Mouse (Mus musculus) CD4-positive naive resting alpha-beta T cell, adult 76 days (primary cell): ENCODE results near the gene Lamb2. TPM values are rescaled to one million over a fixed set of nuclear protein-coding genes. Genes with fewer than 3 reads are reported as not detected.

Experiments used
- total RNA-seq: library from RNA; stranded (reverse); gene quantifications from one replicate; pipeline ENCODE4 v1.2.4, GENCODE M21; 2023

The Lamb2 gene
- total RNA-seq: 0.59 TPM

DNA sequence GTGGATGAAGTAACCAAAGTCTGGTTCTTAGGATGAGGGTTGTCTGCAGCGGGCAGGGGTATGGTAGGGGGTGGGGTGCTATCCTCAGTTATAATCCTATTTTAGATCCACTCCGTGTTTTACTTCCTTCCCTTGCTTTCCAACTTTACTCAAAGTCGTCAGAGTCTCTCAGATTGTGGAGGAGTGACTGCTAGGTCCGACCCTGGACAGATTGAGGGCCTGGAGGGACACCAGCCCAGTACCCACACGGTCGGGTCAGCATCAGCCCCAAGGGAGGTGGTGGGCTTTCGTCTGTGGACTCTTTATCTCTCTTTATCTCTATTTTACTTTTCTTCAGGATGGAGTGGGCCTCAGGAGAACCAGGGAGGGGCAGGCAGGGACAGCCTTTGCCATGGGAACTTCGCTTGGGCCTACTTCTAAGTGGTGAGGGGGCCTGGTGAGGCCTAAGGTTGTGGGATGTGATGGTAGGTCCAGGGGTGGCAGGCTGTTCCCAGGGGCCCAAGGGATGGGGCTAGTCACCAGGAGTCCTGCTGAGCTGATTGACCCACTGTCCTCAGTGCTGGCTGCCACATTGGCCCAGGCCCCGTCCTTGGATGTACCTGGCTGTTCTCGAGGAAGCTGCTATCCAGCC is at the start of gene Lamb2:
Gene Lamb2 (plus strand): TSS at position 16 of the 631 bp plus-strand sequence.

GRCm38 (mm10) chr9:108436182-108436581 is 43.4 kb upstream of the Lamb2 start, which contains the start of gene BC048562:
BC048562 (plus strand) TSS chr9:108436482.

DNA sequence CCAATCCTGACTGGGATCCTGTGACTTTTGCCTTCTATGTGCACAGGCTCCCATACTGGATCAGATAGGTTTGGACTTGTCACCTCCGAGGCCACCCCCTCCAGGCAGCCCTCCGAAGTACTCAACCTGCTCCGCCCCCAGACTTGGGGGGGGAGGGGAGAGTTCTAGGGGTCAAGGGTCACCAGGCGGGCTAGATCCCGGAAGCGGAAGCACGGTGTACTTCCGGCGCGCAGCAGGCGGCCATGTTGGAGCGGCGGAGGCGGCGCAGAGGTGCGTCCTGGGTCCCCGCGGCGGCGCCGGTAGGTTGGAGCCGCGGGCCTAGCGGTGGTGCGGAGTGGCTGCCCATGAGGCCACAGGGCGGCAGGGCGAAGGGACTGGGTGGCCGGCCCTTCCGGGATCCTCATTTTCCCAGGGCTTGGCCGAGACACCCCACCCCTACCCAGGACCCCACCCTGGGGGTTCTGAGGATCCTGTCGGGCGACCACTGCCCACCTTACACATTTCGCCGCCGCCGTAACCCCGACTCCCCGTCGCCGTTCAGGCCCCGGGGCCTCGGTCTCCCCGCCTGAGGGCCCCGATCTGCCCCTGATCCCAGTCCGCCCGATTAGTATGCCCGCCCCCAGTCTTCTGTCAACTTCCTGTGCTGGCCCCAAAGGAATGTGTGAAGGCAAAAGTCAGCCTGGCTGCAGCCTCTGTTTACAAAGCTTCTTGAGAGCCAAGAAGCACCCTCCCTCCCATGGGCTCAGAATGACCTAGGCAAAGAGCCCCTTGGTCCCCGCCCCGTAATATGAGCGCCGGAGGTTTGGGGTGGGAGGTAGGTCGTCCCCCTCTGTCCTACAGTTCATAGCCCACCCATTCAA is 19.0 kb upstream of the Lamb2 start, which contains the start of gene Ccdc71:
Gene Ccdc71 (plus strand): TSS at position 209 of the 860 bp plus-strand sequence.

DNA sequence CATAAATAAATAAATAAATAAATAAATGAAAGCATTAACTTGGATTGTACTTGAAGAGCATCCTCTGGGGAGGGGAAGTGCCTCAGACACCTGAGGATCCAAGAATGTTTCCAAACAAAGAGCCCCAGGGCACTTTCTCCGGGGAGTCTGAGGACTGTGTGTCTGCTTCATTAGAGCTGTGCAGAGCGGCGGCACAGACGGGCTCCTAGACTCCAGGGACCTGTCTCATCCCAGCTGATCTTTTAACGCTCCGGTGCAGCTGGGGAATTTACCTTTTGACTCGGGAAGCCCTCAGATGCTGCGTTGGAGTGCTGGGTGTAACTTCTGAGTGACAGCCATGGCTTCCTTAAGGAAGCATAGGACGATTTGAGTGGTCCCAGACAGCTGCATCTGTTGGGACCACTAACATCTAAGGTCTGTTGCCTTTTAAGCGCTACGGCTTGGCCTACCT is 18.3 kb upstream of the Lamb2 start, which contains the start of gene Klhdc8b:
Gene Klhdc8b (minus strand): TSS at position 401 of the 451 bp plus-strand sequence.

DNA sequence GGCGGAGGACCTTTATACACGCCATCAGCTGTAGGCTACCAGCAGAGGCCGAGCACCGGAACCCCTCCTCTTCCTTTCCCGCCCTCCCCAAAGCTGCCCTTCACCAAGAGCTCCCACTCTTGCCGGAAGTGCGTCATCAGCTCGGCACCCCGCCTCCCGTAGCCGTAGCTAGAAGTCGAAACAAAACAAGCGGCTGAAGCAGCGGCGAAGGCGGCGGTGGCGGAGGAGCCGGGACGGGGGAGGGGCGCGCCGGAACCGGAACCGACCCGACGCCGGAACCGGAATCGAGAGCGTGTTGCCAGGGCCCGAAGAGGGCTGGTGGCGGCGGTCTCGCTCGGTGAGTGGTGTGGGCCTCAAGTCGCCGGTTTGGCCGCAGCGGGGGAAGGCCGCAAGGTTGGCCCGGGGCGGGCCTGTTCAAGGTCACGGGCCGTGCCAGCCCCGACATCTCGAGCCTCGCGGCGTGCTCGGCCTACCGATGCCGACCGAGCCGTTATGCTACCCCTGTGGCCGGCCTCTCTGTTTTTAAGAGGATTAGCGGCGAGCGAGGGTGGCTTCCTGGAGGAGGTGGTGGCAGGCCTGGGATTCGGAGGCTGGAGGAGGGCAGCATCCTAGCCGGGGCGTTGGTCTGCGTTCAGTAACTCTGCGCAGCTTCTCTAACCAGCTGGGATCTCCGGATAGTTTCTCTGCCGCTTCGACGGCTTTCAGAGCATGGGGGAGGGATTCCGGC is 11.2 kb downstream of the Lamb2 start, which contains the start of gene Usp19:
Gene Usp19 (plus strand): TSS at position 44 of the 727 bp plus-strand sequence.

GRCm38 (mm10) chr9:108507619-108508434 is 28.3 kb downstream of the Lamb2 start, which contains the start of gene Qars:
Qars (plus strand) TSS chr9:108507706.

GRCm38 (mm10) chr9:108516380-108517251 is 37.1 kb downstream of the Lamb2 start, which contains the start of gene Qrich1:
Qrich1 (plus strand) TSS chr9:108516806.

Other genes with a start within 250 kb of the Lamb2 start
- gene Dag1, start 215.8 kb upstream of the Lamb2 start, total RNA-seq: 21.3 TPM
- gene Nicn1, start 189.3 kb upstream of the Lamb2 start, total RNA-seq: 2.4 TPM
- 1.4 TPM for gene Amt, start 182.9 kb upstream of the Lamb2 start, total RNA-seq
- gene Rhoa, start 173.6 kb upstream of the Lamb2 start, total RNA-seq: 371 TPM
- gene Tcta, start 173.6 kb upstream of the Lamb2 start, total RNA-seq: 7.6 TPM
- gene Gpx1, start 140.8 kb upstream of the Lamb2 start, total RNA-seq: 164 TPM
- 142 TPM for gene Usp4, start 131.9 kb upstream of the Lamb2 start, total RNA-seq
- 4.2 TPM for gene 1700102P08Rik, start 86.9 kb upstream of the Lamb2 start, total RNA-seq
- gene Ccdc36, start 51.3 kb upstream of the Lamb2 start, total RNA-seq: not detected
- not detected for gene BC048562, start 43.3 kb upstream of the Lamb2 start, total RNA-seq
- 24.7 TPM for gene Ccdc71, start 19.2 kb upstream of the Lamb2 start, total RNA-seq
- 5.7 TPM for gene Klhdc8b, start 18.2 kb upstream of the Lamb2 start, total RNA-seq
- 325 TPM for gene Usp19, start 10.9 kb downstream of the Lamb2 start, total RNA-seq
- gene Qars, start 28.0 kb downstream of the Lamb2 start, total RNA-seq: 200 TPM
- gene Qrich1, start 37.1 kb downstream of the Lamb2 start, total RNA-seq: 248 TPM
- gene Impdh2, start 80.5 kb downstream of the Lamb2 start, total RNA-seq: 155 TPM
- 24.1 TPM for gene Ndufaf3, start 87.7 kb downstream of the Lamb2 start, total RNA-seq
- gene Dalrd3, start 90.2 kb downstream of the Lamb2 start, total RNA-seq: 51.5 TPM
- gene Wdr6, start 99.0 kb downstream of the Lamb2 start, total RNA-seq: 26.5 TPM
- 11.1 TPM for gene P4htm, start 117.9 kb downstream of the Lamb2 start, total RNA-seq
- gene Arih2, start 169.7 kb downstream of the Lamb2 start, total RNA-seq: 191 TPM
- gene Slc25a20, start 182.4 kb downstream of the Lamb2 start, total RNA-seq: 19.5 TPM
- gene Prkar2a, start 209.6 kb downstream of the Lamb2 start, total RNA-seq: 9.5 TPM